Mouse (Mus musculus): ENCODE results near the gene Tlr4.

- TF ChIP-seq CTCF (IDR thresholded peaks at IDR 0.05) (no peak), EP300 (IDR thresholded peaks at IDR 0.05) (no peak)
These were observed 44.6 kb downstream of the Tlr4 start for GRCm38 (mm10) chr4:66872026-66872425.
